Mouse (Mus musculus) layer of hippocampus, adult 9-11 months (tissue): ENCODE measurements at regions not wholly inside any gene's neighbourhood (a gene's known extent, or its start where the extent isn't known, plus 50 kb on each side); places are given as distances from the start of the nearest gene placed in this dataset.
A peak's percentile ranks its signal among the peaks of the same experiment; 100 is the strongest.
"Not testable (repeated sequence)": the region's sequence is repeated elsewhere in the genome, so short reads cannot be mapped to it uniquely, and the experiment has no call there.

Source experiments
- DNase-seq: peaks from one replicate; pipeline ENCODE4 v3.0.0; 2022

DNA sequence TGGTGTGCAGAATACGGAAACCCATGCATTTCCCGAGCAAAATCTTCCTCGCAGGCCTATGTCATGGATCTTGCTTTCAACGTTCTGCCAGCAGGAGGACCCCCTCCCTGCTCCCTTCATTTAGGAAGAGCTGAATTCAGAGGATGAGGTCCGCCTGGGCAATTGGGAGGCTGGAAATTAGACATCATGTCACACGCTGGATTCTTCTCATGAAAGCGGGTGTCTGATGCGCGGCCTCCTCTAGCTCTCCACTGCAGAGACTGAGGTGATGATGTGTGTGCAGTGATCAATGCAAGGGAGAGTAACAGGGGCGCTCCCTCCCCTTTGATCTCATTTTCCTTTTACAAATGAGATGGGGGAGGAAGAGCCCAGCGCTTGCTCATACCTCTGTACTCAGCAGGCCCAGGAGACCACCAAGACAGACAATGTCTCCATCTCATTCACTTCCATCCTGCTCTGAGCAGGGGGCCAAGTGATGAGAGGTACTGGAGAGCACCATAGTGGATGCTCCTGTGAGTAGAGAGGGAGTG lies 230.8 kb upstream of the Pbx1 start:
- DNase-seq: no peak

DNA sequence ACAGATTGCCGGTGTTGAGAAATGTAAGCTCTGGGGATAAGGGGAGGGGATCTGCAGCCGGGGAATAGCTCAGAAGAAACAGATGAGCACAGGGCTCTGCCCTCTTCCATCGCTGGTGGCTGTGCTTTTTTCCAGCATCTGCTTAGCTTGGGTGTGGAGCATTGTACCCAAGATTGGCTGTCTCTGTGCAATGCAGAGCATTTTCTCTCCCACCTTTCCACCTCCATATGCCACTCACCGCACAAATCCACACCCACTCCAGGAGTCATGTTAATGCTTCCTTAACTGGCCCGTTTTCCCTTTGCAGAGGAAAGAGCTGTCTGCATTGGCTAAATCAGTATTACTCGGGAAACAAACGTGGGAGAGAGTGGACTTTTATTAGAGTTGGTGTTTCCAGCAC lies 228.9 kb upstream of the Pbx1 start:
- no peak for DNase-seq

DNA sequence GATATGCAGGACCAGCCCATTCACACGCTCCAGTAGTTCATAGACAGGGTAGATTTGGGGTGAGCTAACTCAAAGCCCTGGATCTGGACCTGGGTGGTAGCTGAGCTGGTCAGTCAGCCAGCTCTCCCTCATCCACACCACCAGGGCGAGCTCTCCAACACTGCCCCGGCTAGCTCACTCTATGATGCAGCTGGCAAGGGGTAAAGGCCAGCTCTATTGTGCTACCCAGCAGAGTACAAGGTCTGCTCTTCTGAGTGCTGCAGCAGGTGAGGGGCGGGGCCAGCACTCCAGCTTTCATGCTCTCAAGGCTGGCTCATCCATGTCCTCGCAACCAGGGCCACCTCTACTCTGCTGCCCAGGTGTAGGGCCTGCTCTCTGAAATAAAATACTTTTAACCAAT lies 227.5 kb upstream of the Pbx1 start:
- DNase-seq: no peak

DNA sequence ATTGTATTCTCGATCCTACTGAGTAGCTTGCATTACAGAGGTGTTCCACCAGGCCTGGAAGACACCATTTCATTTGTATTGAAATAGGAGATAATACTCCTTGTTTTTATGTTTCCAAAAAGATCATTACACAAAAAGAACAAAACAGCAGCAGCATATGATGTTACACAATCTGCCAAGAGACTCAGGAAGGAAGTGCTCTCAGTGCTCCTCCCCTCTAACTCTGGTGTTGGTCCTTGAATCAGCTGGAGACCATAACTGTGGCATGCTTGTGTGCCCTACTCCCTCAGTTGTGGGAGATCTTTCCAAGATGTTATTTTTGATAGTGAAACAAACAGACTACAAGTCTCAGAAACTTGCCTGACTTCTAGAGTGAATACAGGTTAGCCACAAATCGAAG lies 200.8 kb upstream of the Pbx1 start:
- DNase-seq: no peak

DNA sequence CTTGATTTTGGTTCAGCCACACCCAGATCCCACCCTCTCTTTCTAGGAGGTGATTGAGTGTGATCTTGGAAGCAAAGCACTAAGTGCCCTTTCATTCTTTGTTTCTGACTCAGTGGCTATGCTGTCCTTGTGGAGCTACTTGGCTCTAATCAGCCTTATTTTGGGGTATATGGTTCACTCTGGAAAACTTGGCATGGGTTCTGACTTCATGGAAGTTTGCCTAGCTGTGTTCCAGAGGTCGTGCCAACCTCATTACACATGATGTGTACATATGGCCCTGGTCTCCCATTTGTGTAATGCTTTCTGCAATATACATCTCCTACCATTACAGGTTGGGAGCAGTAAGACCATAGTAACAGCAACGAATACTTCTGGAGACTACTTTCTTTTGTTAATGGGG lies 199.9 kb upstream of the Pbx1 start:
- DNase-seq: no peak

DNA sequence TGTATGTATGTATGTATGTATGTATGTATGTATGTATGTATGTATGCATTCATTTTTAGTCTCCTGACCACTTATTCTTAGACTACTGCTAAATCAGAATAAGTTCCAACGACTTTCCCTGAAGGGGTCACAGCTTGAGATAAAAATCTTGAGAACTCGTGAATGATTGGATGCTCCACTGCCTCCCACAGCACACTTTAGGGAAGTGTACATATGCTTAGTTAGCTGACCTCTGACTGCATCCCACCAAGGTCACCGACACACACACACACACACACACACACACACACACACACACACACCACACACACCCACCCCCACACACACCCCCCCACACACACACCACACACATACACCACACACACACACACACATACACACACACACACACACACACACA lies 169.9 kb upstream of the Pbx1 start:
- not testable (repeated sequence) for DNase-seq

DNA sequence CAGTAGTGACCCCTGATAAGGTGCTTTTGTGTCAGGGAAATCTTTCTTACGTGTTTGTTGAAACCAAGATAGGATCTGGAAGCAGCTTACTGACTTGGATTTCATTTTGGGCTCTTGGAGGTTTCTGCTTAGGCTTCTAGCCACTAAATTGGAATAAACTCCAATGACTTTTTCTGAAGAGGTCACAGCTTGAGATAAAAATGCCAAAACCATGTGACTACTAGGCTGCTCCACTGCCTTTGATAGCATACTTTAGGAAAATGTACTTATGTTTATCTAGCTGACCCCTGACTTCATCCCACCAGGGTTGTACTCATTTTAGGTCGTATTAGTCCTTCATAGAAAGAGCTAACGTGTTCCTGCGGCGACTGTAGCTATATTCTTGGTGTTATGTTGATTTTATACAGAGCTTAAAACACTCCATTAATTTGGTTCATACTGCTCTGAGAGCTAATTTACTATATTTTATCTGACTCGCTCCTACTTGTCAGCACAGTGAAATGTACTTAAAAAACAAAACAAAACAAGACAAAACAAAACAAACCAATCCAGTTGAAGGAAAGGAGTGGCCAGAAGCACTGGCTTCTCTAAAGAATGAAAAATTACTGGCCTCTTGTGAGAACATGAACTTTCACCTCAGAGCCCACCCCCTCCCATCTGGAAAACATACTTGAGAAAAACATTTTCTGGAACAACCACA lies 168.5 kb upstream of the Pbx1 start:
- DNase-seq: no peak

DNA sequence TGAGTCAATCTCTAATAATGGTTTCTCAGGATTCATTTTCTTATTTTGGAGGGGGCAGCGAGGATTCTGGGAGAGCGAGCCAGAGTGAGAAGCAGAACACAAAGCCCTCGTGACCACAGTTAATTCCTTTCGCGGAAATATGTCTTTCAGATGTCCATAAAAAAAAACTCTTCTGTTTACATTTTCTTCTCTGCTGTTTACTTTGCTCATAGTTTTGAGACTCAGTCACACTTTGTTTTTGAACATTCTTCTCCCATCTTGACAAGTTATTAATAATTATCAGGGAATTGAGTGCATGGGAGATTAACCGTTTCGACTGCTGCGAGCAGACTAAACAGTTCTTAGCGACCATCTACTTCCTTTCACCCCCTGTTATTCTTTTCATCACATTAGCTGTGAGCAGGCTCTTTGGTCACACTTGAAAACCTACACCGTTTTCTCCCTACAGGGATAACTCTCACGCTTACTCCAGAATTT lies 166.2 kb upstream of the Pbx1 start:
- DNase-seq: no peak

DNA sequence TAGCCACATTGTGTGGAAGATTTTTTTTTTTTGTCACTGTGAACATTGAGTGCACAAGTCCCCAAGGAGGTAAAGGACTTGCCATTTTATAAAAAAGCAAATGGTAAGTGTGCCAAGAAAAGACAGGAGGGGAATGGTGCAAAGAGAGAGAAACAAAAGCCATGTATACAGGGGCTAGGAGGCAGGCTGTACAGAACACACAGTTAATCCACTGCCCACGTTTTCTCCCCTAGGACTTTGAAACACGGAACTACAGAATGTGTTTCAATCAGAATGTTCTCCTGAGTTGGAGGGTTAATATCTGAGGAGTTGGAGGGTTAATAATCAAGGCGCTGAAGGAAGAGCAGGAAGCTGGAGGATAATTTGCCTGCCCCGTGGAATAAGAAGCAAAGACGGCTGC lies 165.4 kb upstream of the Pbx1 start:
- no peak for DNase-seq

DNA sequence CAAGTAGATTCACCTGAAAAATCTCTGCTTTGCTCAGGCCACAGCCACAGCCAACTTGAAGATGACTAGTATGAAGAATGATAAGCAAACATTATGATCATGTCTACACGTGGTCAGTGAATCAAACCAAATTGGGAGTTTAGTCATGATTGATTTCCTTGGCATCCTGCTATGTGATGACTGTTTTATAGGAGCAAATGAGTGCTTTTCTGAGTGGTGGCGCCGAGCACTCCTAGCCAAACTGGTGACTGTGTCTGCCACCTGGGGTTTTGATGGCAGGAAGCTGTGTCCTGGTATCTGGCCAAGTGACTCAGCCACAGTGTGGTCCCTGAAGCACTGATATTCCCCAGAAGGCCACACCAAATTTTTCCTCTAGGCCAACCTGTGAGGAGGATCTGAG lies 152.1 kb upstream of the Pbx1 start:
- DNase-seq: peak; percentile 13

DNA sequence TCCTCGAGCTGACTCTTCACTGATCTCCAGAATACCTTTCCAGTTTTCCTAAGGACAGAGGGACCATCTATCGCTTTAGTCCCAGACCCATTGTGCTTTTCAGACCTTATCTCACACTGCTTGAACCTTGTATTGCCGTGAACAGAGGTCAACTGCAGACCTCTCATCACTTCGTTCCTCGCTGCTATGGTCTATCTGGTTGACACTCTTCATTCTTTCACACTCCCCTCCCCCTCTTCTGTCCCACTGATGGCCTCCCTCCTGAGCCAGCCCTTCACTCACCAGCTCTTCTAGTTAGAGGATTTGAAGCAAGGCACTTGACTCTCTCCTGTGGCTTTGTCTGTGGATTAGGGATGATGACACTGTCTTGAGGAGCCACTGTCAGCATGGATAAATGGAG lies 150.4 kb upstream of the Pbx1 start:
- no peak for DNase-seq

DNA sequence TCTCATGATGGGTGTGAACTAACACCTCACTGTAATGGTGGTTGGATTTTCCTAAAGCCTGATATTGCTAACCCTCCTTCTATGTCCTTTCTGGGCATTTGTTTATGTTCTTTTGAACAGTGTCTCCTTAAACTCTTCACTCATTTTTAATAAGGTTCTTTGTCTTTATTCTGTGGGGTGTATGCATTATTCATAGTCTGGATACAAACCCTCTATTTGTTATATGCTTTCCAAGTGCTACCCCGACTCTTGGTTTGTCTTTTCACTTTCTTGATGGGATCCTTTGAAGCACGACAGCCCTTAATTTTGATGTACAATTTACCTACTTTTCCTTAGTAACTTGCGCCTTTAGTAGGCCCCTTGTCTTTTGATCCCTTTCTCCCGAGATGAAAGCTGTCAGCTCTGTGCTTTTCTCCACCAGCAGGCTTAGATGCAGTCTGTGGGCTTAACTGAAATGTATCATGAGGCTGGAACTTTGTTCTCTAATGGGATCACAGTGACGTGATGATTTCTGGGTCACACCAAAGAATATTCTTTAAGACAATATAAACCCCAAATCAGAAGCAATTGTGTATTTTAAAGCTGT lies 138.0 kb upstream of the Pbx1 start:
- no peak for DNase-seq

DNA sequence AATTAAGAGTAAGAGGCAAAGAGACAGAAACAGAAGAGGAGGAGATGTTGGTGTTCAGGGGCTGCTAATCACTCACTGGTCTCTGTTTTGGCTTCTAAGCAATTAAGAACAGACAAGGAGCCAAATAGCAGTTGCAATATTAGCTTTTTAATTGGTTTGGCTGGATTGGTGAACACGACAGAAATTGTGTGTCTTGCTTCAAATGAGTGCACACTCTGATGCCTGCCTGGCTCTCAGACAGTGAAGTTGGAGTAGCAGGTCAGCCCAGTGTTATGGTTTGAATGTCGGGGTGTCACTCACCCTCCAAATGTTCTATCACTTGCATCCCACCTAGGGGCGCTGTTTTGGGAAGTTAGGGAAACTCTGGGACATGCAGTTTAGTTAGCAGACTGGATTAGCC lies 120.3 kb upstream of the Pbx1 start:
- peak; percentile 3 for DNase-seq

DNA sequence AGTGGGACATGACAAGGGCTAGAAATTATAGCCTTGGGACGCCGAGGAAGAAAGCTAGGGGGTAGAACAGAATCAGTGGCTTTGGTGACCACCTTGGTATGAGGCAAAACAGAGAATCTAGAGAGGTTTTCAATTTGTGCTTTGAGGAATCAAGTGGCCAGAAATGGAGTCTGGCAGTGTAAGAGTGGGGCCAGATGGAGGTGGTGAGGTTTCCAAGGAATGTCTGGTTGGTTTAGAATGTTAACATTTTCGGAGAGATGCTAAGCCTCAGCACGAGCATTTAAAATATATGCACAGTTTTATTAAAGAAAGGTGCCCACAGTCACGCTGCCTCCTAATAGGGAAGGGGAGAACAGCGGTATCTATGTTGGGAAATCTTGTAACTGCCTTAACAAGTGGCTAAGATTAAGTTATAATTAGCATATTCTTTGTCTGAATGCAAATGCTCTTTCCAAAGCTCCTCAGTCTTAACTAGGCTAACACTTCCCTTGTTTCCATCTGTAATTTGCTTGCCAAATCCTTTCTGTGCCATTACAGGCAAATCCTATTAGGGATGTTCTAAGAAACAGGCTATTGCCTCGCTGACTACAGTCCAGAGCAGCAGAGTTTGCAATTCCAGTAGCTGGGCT lies 117.9 kb upstream of the Pbx1 start:
- DNase-seq: peak; percentile 7

DNA sequence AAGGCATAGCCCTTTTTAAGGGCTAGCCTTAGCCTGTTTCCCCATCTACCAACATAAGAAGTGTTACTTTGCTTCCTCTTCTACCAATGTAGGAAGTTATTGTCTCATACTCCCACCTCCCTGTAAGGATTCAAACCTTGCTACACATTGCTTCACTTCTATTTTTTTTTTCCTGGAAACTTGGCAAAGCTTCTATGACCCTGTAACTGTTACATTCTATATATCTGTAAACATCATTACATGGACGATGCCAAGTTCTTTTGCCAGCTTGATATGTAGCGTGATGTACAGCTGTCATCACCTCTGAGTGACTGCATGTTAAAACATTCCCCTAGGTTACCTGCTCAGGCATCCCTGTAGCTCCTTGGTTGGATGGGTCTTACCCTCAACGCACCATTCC lies 114.1 kb upstream of the Pbx1 start:
- DNase-seq: no peak

DNA sequence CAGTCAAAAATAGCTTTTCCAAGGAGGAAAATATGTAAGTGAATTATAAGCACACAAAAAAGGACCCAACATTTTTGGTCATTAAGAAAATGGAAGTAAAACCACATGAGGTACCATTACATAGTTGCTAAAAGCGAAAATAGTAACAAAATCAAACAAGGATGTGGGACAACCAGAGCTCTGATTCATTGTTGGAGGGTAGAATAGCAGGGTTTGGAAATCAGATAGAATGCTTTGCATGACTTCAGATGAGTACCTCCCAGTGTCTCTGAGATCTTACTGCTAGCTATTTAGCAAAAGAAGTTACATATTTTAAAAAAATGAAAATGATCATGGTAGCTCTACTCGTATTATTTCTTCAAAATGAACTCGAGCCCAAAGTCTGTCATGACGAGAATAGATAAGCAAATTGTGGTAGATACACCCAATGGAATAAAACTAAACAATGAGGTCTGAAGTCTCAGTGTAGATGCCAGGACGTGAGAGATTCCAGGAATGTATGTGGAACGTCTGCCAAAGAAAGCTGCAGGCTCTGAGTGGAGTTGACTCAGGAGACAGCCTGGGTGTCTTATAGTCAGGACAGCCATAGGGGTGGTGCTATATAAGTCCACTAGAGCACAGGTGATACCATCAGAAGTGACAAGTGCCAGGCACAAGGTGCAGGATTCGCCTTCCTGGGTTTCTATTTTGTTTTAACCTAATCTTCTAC lies 113.2 kb upstream of the Pbx1 start:
- DNase-seq: no peak

DNA sequence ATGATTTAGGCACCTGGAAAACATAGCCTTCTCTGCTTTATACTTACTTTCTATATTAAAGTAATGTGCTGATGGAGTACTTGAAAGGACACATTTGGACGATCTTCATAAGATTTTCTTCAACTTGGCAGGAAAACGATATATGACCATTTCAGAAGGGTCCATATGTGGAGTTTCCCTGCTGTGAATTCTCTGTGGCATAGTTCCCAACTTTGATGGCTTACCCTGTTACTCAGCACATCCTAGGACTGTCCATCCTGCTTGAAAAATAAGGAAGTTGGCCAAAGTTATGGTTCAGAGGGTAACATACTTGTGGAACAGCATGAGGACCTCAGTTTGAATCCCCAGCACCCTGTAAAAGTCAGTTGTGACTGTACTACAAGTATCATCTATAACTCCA lies 109.2 kb upstream of the Pbx1 start:
- no peak for DNase-seq

DNA sequence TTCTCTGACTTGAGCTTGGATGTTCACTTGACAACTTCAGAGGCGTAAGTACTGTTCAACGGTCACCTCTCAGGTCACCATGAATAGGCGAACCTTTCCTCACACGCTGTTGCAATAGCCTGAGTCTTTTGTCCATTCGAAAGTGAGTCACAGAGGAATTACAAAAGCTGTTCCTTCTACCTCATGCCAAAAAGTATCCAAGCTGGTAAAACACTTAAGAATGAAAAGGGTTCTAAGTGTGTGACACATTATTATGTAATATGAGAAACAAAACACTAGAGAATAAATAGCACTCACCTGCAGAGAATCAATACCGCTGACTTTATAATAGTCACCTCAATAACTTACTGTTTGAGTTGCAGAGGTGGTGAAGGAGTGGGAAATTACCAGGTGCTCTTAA lies 86.0 kb upstream of the Pbx1 start:
- DNase-seq: no peak

DNA sequence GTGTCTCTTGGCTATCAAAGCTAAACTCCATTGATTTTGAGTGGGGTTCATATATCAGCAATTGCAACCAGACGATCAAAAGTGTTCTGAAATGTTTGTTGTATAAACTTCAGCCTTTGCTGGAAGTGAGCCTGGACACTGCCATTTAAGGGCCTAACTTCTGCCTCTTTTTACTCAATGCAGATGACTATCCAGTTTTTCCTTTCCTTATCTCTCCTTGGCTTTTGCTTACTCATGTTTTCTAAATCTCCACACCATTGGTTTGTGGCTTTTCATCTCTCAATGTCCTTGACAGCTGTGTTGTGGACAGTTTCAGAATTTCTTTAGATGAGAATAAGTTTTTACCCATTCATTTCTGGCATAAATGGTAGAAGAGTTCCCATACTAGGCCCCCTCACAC lies 74.3 kb upstream of the Pbx1 start:
- DNase-seq: no peak

DNA sequence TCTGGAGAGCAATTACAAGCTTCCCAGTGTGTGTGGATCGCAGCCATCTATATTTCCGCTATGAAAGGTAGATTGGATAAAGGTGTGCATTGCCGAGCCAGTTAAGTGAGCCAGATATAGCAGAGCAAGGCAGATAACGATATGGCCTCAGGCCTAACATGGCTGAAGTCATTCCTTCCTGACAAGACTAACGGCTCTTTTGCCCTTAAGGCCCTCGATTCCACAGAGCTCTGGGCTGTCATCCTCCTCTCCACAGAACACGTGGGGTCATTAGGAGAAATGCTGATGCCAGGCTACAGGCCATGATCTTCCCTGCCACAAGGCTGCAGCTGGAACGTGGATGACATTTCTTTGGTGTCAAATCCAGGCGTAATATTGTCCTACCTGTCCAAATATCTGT lies 72.7 kb upstream of the Pbx1 start:
- no peak for DNase-seq

DNA sequence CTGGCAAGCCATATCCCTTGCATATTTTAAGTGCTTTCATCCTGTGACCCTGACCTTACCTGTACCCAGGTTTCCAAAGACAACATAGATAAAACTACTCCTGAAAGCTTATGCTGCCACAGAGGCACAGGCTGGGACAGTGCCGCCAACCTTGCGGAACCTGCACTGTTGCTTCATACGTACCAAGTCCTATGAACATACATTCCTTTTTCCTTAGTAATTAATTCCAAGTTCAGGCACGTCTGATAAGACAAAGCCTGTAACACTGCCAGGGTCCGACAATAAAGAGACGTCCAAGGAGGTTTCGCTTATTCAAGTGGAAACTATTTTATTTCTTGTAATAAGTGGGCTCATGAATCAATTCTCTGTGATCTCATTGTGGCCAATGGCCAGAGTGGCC lies 70.2 kb upstream of the Pbx1 start:
- DNase-seq: no peak

DNA sequence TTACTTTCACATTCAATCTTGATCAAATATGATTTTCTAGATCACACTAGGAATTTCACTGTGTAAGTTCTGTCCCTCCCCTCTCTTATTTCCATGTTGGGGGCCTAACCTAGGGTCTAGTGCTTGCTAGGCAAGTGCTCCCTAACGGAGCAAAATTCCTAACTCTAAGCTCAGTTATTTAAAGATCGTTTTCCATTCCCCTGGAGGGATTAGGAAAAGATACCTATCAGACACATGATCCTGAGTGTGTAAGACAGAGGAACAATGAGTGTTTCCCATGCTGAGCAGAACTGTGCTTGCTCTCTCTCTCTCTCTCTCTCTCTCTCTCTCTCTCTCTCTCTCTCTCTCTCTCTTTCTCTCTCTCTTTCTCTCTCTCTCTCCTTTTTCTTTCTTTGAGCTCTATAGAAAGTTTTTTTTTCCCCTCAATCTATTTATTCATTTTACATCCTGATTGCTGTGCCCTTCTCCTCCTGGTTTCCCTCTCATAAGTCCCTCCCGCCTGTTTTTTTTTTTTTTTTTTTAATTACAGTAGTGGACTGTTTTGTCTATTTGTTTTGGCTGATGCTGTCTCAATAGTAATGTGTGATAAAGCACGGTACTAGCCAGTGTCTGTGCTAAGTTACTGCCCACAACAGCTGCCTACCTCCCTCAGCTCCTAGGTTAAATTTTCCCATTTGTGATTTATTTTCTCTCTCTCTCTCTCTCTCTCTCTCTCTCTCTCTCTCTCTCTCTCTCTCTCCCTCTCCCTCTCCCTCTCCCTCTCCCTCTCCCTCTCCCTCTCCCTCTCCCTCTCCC lies 69.5 kb upstream of the Pbx1 start:
- DNase-seq: no peak

DNA sequence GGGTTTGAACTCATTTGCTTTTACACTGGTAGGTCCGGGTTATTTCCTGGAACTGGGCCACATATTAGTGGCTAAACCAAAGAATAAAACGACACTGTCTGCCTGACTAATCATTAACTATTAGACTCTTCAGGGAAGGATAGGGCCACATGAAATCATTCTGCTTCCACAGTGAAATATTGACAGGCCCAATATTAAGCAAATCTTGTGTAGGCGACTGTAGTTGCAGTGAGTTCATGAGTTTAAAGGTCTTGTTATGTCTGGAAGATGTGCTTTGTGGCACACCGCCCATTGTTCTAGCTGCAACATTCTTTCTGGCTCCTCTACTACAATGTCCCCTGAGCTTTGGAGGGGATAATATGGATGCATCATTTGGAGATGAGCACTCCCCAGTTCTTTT lies 65.7 kb upstream of the Pbx1 start:
- DNase-seq: no peak
